Mouse (Mus musculus) bone marrow, adult 2 months (tissue): Measurements from ENCODE around the gene Atad2b. TPM values are rescaled to one million over a fixed set of nuclear protein-coding genes. Genes with fewer than 3 reads are reported as not detected.

Experiments used
- H3K27ac ChIP-seq: fragments of 200-500 bp; 2 replicates; pipeline ENCODE4 v1.5.1; 2012; ENCODE audit warnings: low read depth, mild to moderate bottlenecking, control low read depth, inconsistent platforms, low read length; ENCODE audit not compliant: control insufficient read depth, poor library complexity, insufficient read depth
- H3K4me1 ChIP-seq: fragments of 200-500 bp; 2 replicates; pipeline ENCODE4 v1.6.1; 2011; ENCODE audit warnings: low read length; ENCODE audit not compliant: control insufficient read depth, insufficient read depth
- H3K4me3 ChIP-seq: fragments of 200-500 bp; replicated peaks from 2 replicates; pipeline ENCODE3; 2011; ENCODE audit warnings: mild to moderate bottlenecking, low read depth, low read length, control low read depth; ENCODE audit not compliant: control insufficient read depth
- CTCF ChIP-seq: fragments of 200-500 bp; IDR thresholded peaks from 2 replicates; pipeline ENCODE4 v1.5.1; 2011; ENCODE audit warnings: low read length, control low read depth; ENCODE audit not compliant: control insufficient read depth, insufficient read depth
- POLR2A ChIP-seq: fragments of 200-500 bp; IDR thresholded peaks from 2 replicates; pipeline ENCODE4 v1.6.1; 2011; ENCODE audit warnings: low read depth, mild to moderate bottlenecking, control low read depth, low read length, borderline replicate concordance; ENCODE audit not compliant: control insufficient read depth
- WGBS: fragments of 180-500 bp; shearing (Covaris S2); methylation state at CpG from one replicate; pipeline ENCODE4 v1.1.7; 2018; 5-methylcytosine and 5-hydroxymethylcytosine counted together
- polyA plus RNA-seq: library from polyadenylated mRNA; stranded (reverse); fragments of >200 nt; gene quantifications from 2 replicates; pipeline ENCODE4 v1.2.4, GENCODE M21; 2011; ENCODE audit warnings: low replicate concordance; ENCODE audit not compliant: missing spikeins, insufficient read depth, insufficient read length

Gene Atad2b
- polyA plus RNA-seq, 1 experiment, result 26.5 TPM

- WGBS, result 84% methylated on average over 5 of the region's 5 CpGs
- Histone ChIP-seq H3K27ac (no peak overlapping the region), H3K4me1 (no peaks in the 10 kb centered on the region), H3K4me3 (no peak overlapping the region)
- no peak for TF ChIP-seq CTCF
- TF ChIP-seq POLR2A, result no peak
These were observed 167.6 kb downstream of the Atad2b start for GRCm38 (mm10) chr12:5084714-5085113.

GRCm38 (mm10) chr12:5087787-5088519 lies 170.8 kb downstream of the Atad2b start:
- WGBS, result 42% methylated on average over 10 of the region's 10 CpGs
- TF ChIP-seq CTCF, result no peak
- no peak for TF ChIP-seq POLR2A
- H3K4me1 ChIP-seq, result no peaks in the 10 kb centered on the region
- H3K4me3 ChIP-seq, result no peak overlapping the region
- H3K27ac ChIP-seq, result no peak overlapping the region

GRCm38 (mm10) chr12:5088639-5089038 lies 171.5 kb downstream of the Atad2b start:
- Histone ChIP-seq H3K27ac (no peak overlapping the region), H3K4me3 (no peak overlapping the region), H3K4me1 (no peaks in the 10 kb centered on the region)
- 55% methylated on average over 1 of the region's 1 CpGs for WGBS
- TF ChIP-seq CTCF (no peak), POLR2A (no peak)

Other genes starting within 250 kb of the Atad2b start
- gene Fam228a, start 178.9 kb upstream of the Atad2b start, polyA plus RNA-seq, result not detected in 2 replicates
- gene Pfn4, start 148.3 kb upstream of the Atad2b start, polyA plus RNA-seq, result 1.4 and 1.6 TPM in 2 replicates
- gene Fam228b, start 148.1 kb upstream of the Atad2b start, polyA plus RNA-seq, result 8.6 TPM in 1 of 2 replicates, not detected in the other
- gene Sf3b6, start 99.8 kb upstream of the Atad2b start, polyA plus RNA-seq, result 161 and 194 TPM in 2 replicates
- 2.2 and 7.8 TPM in 2 replicates for gene Fkbp1b, start 75.8 kb upstream of the Atad2b start, polyA plus RNA-seq
- 9.5 and 12.7 TPM in 2 replicates for gene Wdcp, start 74.0 kb upstream of the Atad2b start, polyA plus RNA-seq
- gene Mfsd2b, start 43.0 kb upstream of the Atad2b start, polyA plus RNA-seq, result 122 and 162 TPM in 2 replicates
- gene Ubxn2a, start 9.6 kb upstream of the Atad2b start, polyA plus RNA-seq, result 13.5 and 14.4 TPM in 2 replicates